Comparison of ENCODE assay signal across 22 mouse cellular contexts in the genomic region with DNA sequence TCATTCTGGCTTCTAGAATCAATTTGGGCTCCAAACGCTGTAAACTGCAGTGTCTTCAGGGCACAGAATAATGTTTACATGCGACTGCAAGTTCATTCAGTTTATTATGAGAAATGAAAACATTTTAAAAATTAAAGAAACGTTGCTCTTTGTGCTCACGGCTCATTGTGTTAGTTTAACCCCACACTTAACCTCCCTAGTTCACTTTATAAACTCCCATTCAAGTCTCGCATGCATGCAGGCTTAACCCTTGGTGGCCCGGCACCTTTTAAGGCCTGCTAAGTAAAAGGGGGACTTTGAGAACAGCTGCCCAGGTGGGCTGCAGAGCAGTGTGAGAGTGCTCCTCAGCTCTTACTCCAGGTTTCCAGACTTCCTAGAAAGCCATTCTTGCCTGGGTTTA.
DNase-seq lines count a peak whose midpoint lies in the region; ATAC-seq lines count a peak whose summit lies in the region.
"Had no signal": no experiment of that assay in that cellular context is flagged by ENCODE, and none has a peak within 500 bp of the region (broad histone marks: within the 10 kb centered on the region; RNA-seq: fewer than 3 reads in every experiment).

No protein-coding gene starts in this region.

- H3K36me3 ChIP-seq in hindbrain, embryonic 11.5 days (ENCODE audit: control insufficient read depth, insufficient read depth, low read length): no peaks in the 10 kb centered on the region
- no peaks in the 10 kb centered on the region for H3K36me3 ChIP-seq in hindbrain, embryonic 12.5 days
- H3K36me3 ChIP-seq in limb, embryonic 13.5 days: no peaks in the 10 kb centered on the region
- no peaks in the 10 kb centered on the region for H3K36me3 ChIP-seq in limb, embryonic 10.5 days
- H3K36me3 ChIP-seq: embryonic facial prominence, embryonic 12.5 days; forebrain, embryonic 15.5 days; G1E; heart, embryonic 15.5 days had no signal

- no peak for ATAC-seq in hindbrain, embryonic 11.5 days (ENCODE audit: low FRiP score)
- no peak for ATAC-seq in hindbrain, embryonic 12.5 days (ENCODE audit: low FRiP score)
- ATAC-seq in limb, embryonic 13.5 days (ENCODE audit: low FRiP score, low read depth): no peak
- ATAC-seq: CD4-positive, CD25-positive, alpha-beta regulatory T cell, adult 4 months; forebrain, embryonic 15.5 days; hindbrain, embryonic 16.5 days had no signal

- no peaks in the 10 kb centered on the region for H3K27me3 ChIP-seq in hindbrain, embryonic 11.5 days (ENCODE audit: control insufficient read depth, insufficient read depth, low read length)
- H3K27me3 ChIP-seq in hindbrain, embryonic 12.5 days: peaks cover 3% of the 10 kb centered on the region; the same call in 1 of the 2 replicates
- peaks cover 60% of the 10 kb centered on the region for H3K27me3 ChIP-seq in limb, embryonic 13.5 days
- peaks cover 91% of the 10 kb centered on the region for H3K27me3 ChIP-seq in limb, embryonic 10.5 days (ENCODE audit: low read depth, poor library complexity, severe bottlenecking)
- H3K27me3 ChIP-seq: embryonic facial prominence, embryonic 12.5 days had no signal

- WGBS in hindbrain, embryonic 11.5 days: 21% methylated on average over 6 of the region's 6 CpGs
- 21% methylated on average over 6 of the region's 6 CpGs for WGBS in hindbrain, embryonic 12.5 days
- WGBS in limb, embryonic 13.5 days: 25% methylated on average over 6 of the region's 6 CpGs
- WGBS in limb, embryonic 10.5 days: 46% methylated on average over 6 of the region's 6 CpGs

- H3K27ac ChIP-seq in hindbrain, embryonic 11.5 days (ENCODE audit: low read depth, low read length): no peak overlapping the region
- no peak overlapping the region for H3K27ac ChIP-seq in hindbrain, embryonic 12.5 days
- H3K27ac ChIP-seq in limb, embryonic 13.5 days: no peak overlapping the region
- no peak overlapping the region for H3K27ac ChIP-seq in limb, embryonic 10.5 days
- H3K27ac ChIP-seq: embryonic facial prominence, embryonic 12.5 days; forebrain, embryonic 15.5 days; heart, embryonic 15.5 days had no signal

- no peak overlapping the region for H3K4me2 ChIP-seq in hindbrain, embryonic 11.5 days (replicated peaks; ENCODE audit: low read depth, low read length)
- H3K4me2 ChIP-seq in hindbrain, embryonic 12.5 days (replicated peaks): no peak overlapping the region
- H3K4me2 ChIP-seq in limb, embryonic 13.5 days (replicated peaks): peak overlapping the region; percentile 21
- H3K4me2 ChIP-seq: embryonic facial prominence, embryonic 12.5 days; forebrain, embryonic 15.5 days; heart, embryonic 11.5 days; heart, embryonic 15.5 days had no signal

- H3K4me3 ChIP-seq in hindbrain, embryonic 11.5 days (ENCODE audit: low read depth, low read length): no peak overlapping the region
- no peak overlapping the region for H3K4me3 ChIP-seq in hindbrain, embryonic 12.5 days
- no peak overlapping the region for H3K4me3 ChIP-seq in limb, embryonic 13.5 days
- H3K4me3 ChIP-seq in limb, embryonic 10.5 days: no peak overlapping the region
- H3K4me3 ChIP-seq: embryonic facial prominence, embryonic 12.5 days; forebrain, embryonic 15.5 days; heart, embryonic 15.5 days had no signal

- H3K9ac ChIP-seq in hindbrain, embryonic 11.5 days (ENCODE audit: low read depth, low read length): no peak overlapping the region
- H3K9ac ChIP-seq in hindbrain, embryonic 12.5 days: no peak overlapping the region
- H3K9ac ChIP-seq in limb, embryonic 13.5 days: no peak overlapping the region
- H3K9ac ChIP-seq: embryonic facial prominence, embryonic 12.5 days; forebrain, embryonic 15.5 days; heart, embryonic 15.5 days had no signal

- H3K9me3 ChIP-seq in hindbrain, embryonic 11.5 days (ENCODE audit: control insufficient read depth, low read length): no peaks in the 10 kb centered on the region
- H3K9me3 ChIP-seq in hindbrain, embryonic 12.5 days (replicated peaks): no peaks in the 10 kb centered on the region
- no peaks in the 10 kb centered on the region for H3K9me3 ChIP-seq in limb, embryonic 13.5 days
- no peaks in the 10 kb centered on the region for H3K9me3 ChIP-seq in limb, embryonic 10.5 days (replicated peaks)
- H3K9me3 ChIP-seq: embryonic facial prominence, embryonic 12.5 days; forebrain, embryonic 15.5 days; heart, embryonic 15.5 days had no signal

- H3K4me1 ChIP-seq in hindbrain, embryonic 11.5 days (replicated peaks; ENCODE audit: control insufficient read depth, insufficient read depth, low read length): no peaks in the 10 kb centered on the region; the same call in 1 of the 2 replicates
- peaks cover 12% of the 10 kb centered on the region for H3K4me1 ChIP-seq in hindbrain, embryonic 12.5 days
- peaks cover 34% of the 10 kb centered on the region for H3K4me1 ChIP-seq in limb, embryonic 13.5 days
- peaks cover 39% of the 10 kb centered on the region for H3K4me1 ChIP-seq in limb, embryonic 10.5 days
- H3K4me1 ChIP-seq: heart, embryonic 15.5 days had no signal

- peak; percentile 45 for DNase-seq in embryo, embryonic 10 days (ENCODE audit: low spot score)
- no peak for DNase-seq in embryo, embryonic 11 days
- peak; percentile 34 for DNase-seq in hindbrain, embryonic 11.5 days (ENCODE audit: low spot score)
- DNase-seq in limb, embryonic 10.5 days (ENCODE audit: low spot score): no peak
- no peak for DNase-seq in right cerebral cortex, postnatal 14 days
- DNase-seq: adrenal gland, adult 8-10 months; adrenal gland, postnatal 36 days; B cell, adult 2 months; cerebellum, adult 2 months; cerebellum, postnatal 10 days; gastrocnemius, postnatal 36 days; heart, adult 18-20 months; heart, postnatal 14 days had no signal

Comparison
In these comparisons a context has a peak if more than half of its experiments do, and no peak if none do; other contexts are left out.
1. DNase-seq: peak in embryo, embryonic 10 days (single experiment) and hindbrain, embryonic 11.5 days (single experiment); none in embryo, embryonic 11 days (single experiment), limb, embryonic 10.5 days (single experiment) and right cerebral cortex, postnatal 14 days (single experiment).